Mouse (Mus musculus): ENCODE measurements around the gene Prodh2. TPM values are rescaled to one million over a fixed set of nuclear protein-coding genes. Genes with fewer than 3 reads are reported as not detected.
A peak's percentile ranks its signal among the peaks of the same experiment; 100 is the strongest.
"Not testable (repeated sequence)": the region's sequence is repeated elsewhere in the genome, so short reads cannot be mapped to it uniquely, and the experiment has no call there.

The Prodh2 gene
- polyA plus RNA-seq, 1 experiment from 2014 or later, result not detected

GRCm38 (mm10) chr7:30492765-30493164 is 657 bp upstream of the Prodh2 start:
- DNase-seq (ENCODE audit: low spot score), result peak; percentile 80
- Histone ChIP-seq H3K4me3 (ENCODE audit: low read depth, low read length) (no peak overlapping the region), H3K36me3 (replicated peaks; ENCODE audit: control insufficient read depth, insufficient read depth, low read depth, low read length) (no peaks in the 10 kb centered on the region), H3K27ac (replicated peaks; ENCODE audit: low read depth, low read length) (no peak overlapping the region), H3K4me1 (ENCODE audit: control insufficient read depth, insufficient read depth, low read length) (no peaks in the 10 kb centered on the region), H3K4me2 (ENCODE audit: low read depth, low read length) (no peak overlapping the region), H3K27me3 (ENCODE audit: control insufficient read depth, insufficient read depth, low read length) (no peaks in the 10 kb centered on the region), H3K9ac (replicated peaks; ENCODE audit: low read length) (no peak overlapping the region), H3K9me3 (replicated peaks; ENCODE audit: control insufficient read depth, low read length) (no peaks in the 10 kb centered on the region)
- 20% methylated on average over 4 of the region's 4 CpGs for WGBS
- no peak for ATAC-seq (replicated peaks; ENCODE audit: insufficient number of reproducible peaks, low FRiP score, low TSS enrichment, low read depth)

GRCm38 (mm10) chr7:30495506-30496042 is 2.2 kb downstream of the Prodh2 start:
- H3K27ac ChIP-seq (replicated peaks; ENCODE audit: low read depth, low read length); H3K9me3 ChIP-seq (replicated peaks; ENCODE audit: control insufficient read depth, low read length); H3K27me3 ChIP-seq (ENCODE audit: control insufficient read depth, insufficient read depth, low read length); H3K36me3 ChIP-seq (replicated peaks; ENCODE audit: control insufficient read depth, insufficient read depth, low read depth, low read length); ATAC-seq (replicated peaks; ENCODE audit: insufficient number of reproducible peaks, low FRiP score, low TSS enrichment, low read depth); H3K4me1 ChIP-seq (ENCODE audit: control insufficient read depth, insufficient read depth, low read length); H3K4me2 ChIP-seq (ENCODE audit: low read depth, low read length); DNase-seq (ENCODE audit: low spot score); H3K4me3 ChIP-seq (ENCODE audit: low read depth, low read length); H3K9ac ChIP-seq (replicated peaks; ENCODE audit: low read length): not testable (repeated sequence)
- WGBS, result 64% methylated on average over 5 of the region's 5 CpGs

GRCm38 (mm10) chr7:30501159-30501558 is 7.7 kb downstream of the Prodh2 start:
- not testable (repeated sequence) for H3K9ac ChIP-seq (replicated peaks; ENCODE audit: low read length); H3K4me2 ChIP-seq (ENCODE audit: low read depth, low read length); H3K4me3 ChIP-seq (ENCODE audit: low read depth, low read length); H3K9me3 ChIP-seq (replicated peaks; ENCODE audit: control insufficient read depth, low read length); H3K27me3 ChIP-seq (ENCODE audit: control insufficient read depth, insufficient read depth, low read length); H3K36me3 ChIP-seq (replicated peaks; ENCODE audit: control insufficient read depth, insufficient read depth, low read depth, low read length); H3K27ac ChIP-seq (replicated peaks; ENCODE audit: low read depth, low read length); ATAC-seq (replicated peaks; ENCODE audit: insufficient number of reproducible peaks, low FRiP score, low TSS enrichment, low read depth); H3K4me1 ChIP-seq (ENCODE audit: control insufficient read depth, insufficient read depth, low read length)
- DNase-seq (ENCODE audit: low spot score), result peak; percentile 20
- WGBS, result 69% methylated on average over 5 of the region's 5 CpGs

- Histone ChIP-seq H3K4me2 (ENCODE audit: low read depth, low read length) (no peak overlapping the region), H3K4me1 (ENCODE audit: control insufficient read depth, insufficient read depth, low read length) (no peaks in the 10 kb centered on the region), H3K36me3 (replicated peaks; ENCODE audit: control insufficient read depth, insufficient read depth, low read depth, low read length) (no peaks in the 10 kb centered on the region), H3K4me3 (ENCODE audit: low read depth, low read length) (no peak overlapping the region), H3K27ac (replicated peaks; ENCODE audit: low read depth, low read length) (no peak overlapping the region), H3K9ac (replicated peaks; ENCODE audit: low read length) (no peak overlapping the region), H3K9me3 (replicated peaks; ENCODE audit: control insufficient read depth, low read length) (no peaks in the 10 kb centered on the region), H3K27me3 (ENCODE audit: control insufficient read depth, insufficient read depth, low read length) (no peaks in the 10 kb centered on the region)
- DNase-seq (ENCODE audit: low spot score) (no peak), ATAC-seq (replicated peaks; ENCODE audit: insufficient number of reproducible peaks, low FRiP score, low TSS enrichment, low read depth) (no peak)
- 64% methylated on average over 4 of the region's 4 CpGs for WGBS
Measured at GRCm38 (mm10) chr7:30508061-30508460, 14.6 kb downstream of the Prodh2 start.

- ATAC-seq (replicated peaks; ENCODE audit: insufficient number of reproducible peaks, low FRiP score, low TSS enrichment, low read depth), result no peak
- no peak for DNase-seq (ENCODE audit: low spot score)
- Histone ChIP-seq H3K27me3 (ENCODE audit: control insufficient read depth, insufficient read depth, low read length) (no peaks in the 10 kb centered on the region), H3K4me3 (ENCODE audit: low read depth, low read length) (no peak overlapping the region), H3K4me1 (ENCODE audit: control insufficient read depth, insufficient read depth, low read length) (no peaks in the 10 kb centered on the region), H3K27ac (replicated peaks; ENCODE audit: low read depth, low read length) (no peak overlapping the region), H3K9ac (replicated peaks; ENCODE audit: low read length) (no peak overlapping the region), H3K36me3 (replicated peaks; ENCODE audit: control insufficient read depth, insufficient read depth, low read depth, low read length) (no peaks in the 10 kb centered on the region), H3K9me3 (replicated peaks; ENCODE audit: control insufficient read depth, low read length) (no peaks in the 10 kb centered on the region), H3K4me2 (ENCODE audit: low read depth, low read length) (no peak overlapping the region)
- WGBS, result 56% methylated on average over 24 of the region's 24 CpGs
Measured at GRCm38 (mm10) chr7:30515003-30515760, 21.8 kb downstream of the Prodh2 start.

- 38% methylated on average over 8 of the region's 8 CpGs for WGBS
- peaks cover 2% of the 10 kb centered on the region; the same call in 1 of the 2 replicates for H3K36me3 ChIP-seq (replicated peaks; ENCODE audit: control insufficient read depth, insufficient read depth, low read depth, low read length)
- DNase-seq (ENCODE audit: low spot score), result no peak
- no peaks in the 10 kb centered on the region for H3K4me1 ChIP-seq (ENCODE audit: control insufficient read depth, insufficient read depth, low read length)
- no peak overlapping the region for H3K4me3 ChIP-seq (ENCODE audit: low read depth, low read length)
- H3K9me3 ChIP-seq (replicated peaks; ENCODE audit: control insufficient read depth, low read length), result no peaks in the 10 kb centered on the region
- H3K9ac ChIP-seq (replicated peaks; ENCODE audit: low read length), result no peak overlapping the region
- H3K27ac ChIP-seq (replicated peaks; ENCODE audit: low read depth, low read length), result no peak overlapping the region
- no peaks in the 10 kb centered on the region for H3K27me3 ChIP-seq (ENCODE audit: control insufficient read depth, insufficient read depth, low read length)
- no peak overlapping the region for H3K4me2 ChIP-seq (ENCODE audit: low read depth, low read length)
- ATAC-seq (replicated peaks; ENCODE audit: insufficient number of reproducible peaks, low FRiP score, low TSS enrichment, low read depth), result no peak
Measured at GRCm38 (mm10) chr7:30518325-30518724, 24.9 kb downstream of the Prodh2 start.

- Histone ChIP-seq H3K9me3 (replicated peaks; ENCODE audit: control insufficient read depth, low read length) (no peaks in the 10 kb centered on the region), H3K4me2 (ENCODE audit: low read depth, low read length) (no peak overlapping the region), H3K36me3 (replicated peaks; ENCODE audit: control insufficient read depth, insufficient read depth, low read depth, low read length) (peaks cover 2% of the 10 kb centered on the region; the same call in 1 of the 2 replicates), H3K4me1 (ENCODE audit: control insufficient read depth, insufficient read depth, low read length) (no peaks in the 10 kb centered on the region), H3K27me3 (ENCODE audit: control insufficient read depth, insufficient read depth, low read length) (no peaks in the 10 kb centered on the region), H3K9ac (replicated peaks; ENCODE audit: low read length) (no peak overlapping the region), H3K27ac (replicated peaks; ENCODE audit: low read depth, low read length) (no peak overlapping the region), H3K4me3 (ENCODE audit: low read depth, low read length) (no peak overlapping the region)
- 66% methylated on average over 4 of the region's 4 CpGs for WGBS
- ATAC-seq (replicated peaks; ENCODE audit: insufficient number of reproducible peaks, low FRiP score, low TSS enrichment, low read depth), result no peak
- DNase-seq (ENCODE audit: low spot score), result no peak
Measured at GRCm38 (mm10) chr7:30520396-30520795, 27.0 kb downstream of the Prodh2 start.

GRCm38 (mm10) chr7:30520856-30521255 is 27.4 kb downstream of the Prodh2 start:
- ATAC-seq (replicated peaks; ENCODE audit: insufficient number of reproducible peaks, low FRiP score, low TSS enrichment, low read depth), result no peak
- H3K9ac ChIP-seq (replicated peaks; ENCODE audit: low read length), result no peak overlapping the region
- H3K27me3 ChIP-seq (ENCODE audit: control insufficient read depth, insufficient read depth, low read length), result no peaks in the 10 kb centered on the region
- H3K4me2 ChIP-seq (ENCODE audit: low read depth, low read length), result no peak overlapping the region
- no peaks in the 10 kb centered on the region for H3K9me3 ChIP-seq (replicated peaks; ENCODE audit: control insufficient read depth, low read length)
- no peak overlapping the region for H3K27ac ChIP-seq (replicated peaks; ENCODE audit: low read depth, low read length)
- no peak overlapping the region for H3K4me3 ChIP-seq (ENCODE audit: low read depth, low read length)
- H3K36me3 ChIP-seq (replicated peaks; ENCODE audit: control insufficient read depth, insufficient read depth, low read depth, low read length), result peaks cover 2% of the 10 kb centered on the region; the same call in 1 of the 2 replicates
- no peak for DNase-seq (ENCODE audit: low spot score)
- 65% methylated on average over 5 of the region's 5 CpGs for WGBS
- H3K4me1 ChIP-seq (ENCODE audit: control insufficient read depth, insufficient read depth, low read length), result no peaks in the 10 kb centered on the region

Measured in embryonic facial prominence, embryonic 11.5 days (tissue).